Mouse (Mus musculus): Measurements from ENCODE around the gene Gm28230. TPM values are rescaled to one million over a fixed set of nuclear protein-coding genes. Genes with fewer than 3 reads are reported as not detected.

Gm28230 gene
- polyA plus RNA-seq, 1 experiment: not detected

- Histone ChIP-seq H3K4me3 (ENCODE audit: insufficient read depth, poor library complexity, severe bottlenecking) (no peak overlapping the region), H3K79me3 (ENCODE audit: low read depth) (no peaks in the 10 kb centered on the region), H3ac (ENCODE audit: control insufficient read depth, insufficient read length, low read depth) (no peak overlapping the region), H3K27me3 (ENCODE audit: control insufficient read depth, insufficient read depth, insufficient read length) (peaks cover 53% of the 10 kb centered on the region), H3K79me2 (ENCODE audit: control insufficient read depth, insufficient read depth) (no peaks in the 10 kb centered on the region), H3K36me3 (ENCODE audit: control insufficient read depth, insufficient read depth) (no peaks in the 10 kb centered on the region)
- TF ChIP-seq MYOG (IDR thresholded peaks at IDR 0.05; ENCODE audit: control insufficient read depth, extremely low read depth, insufficient read length) (no peak), MYOD1 (IDR thresholded peaks at IDR 0.05; ENCODE audit: control insufficient read depth, insufficient read length, low read depth) (no peak), CEBPB (IDR thresholded peaks at IDR 0.05; ENCODE audit: low read depth) (no peak), MAX (IDR thresholded peaks at IDR 0.05) (no peak), FOSL1 (IDR thresholded peaks at IDR 0.05; ENCODE audit: insufficient read depth, low read length, poor library complexity, severe bottlenecking) (no peak), USF1 (IDR thresholded peaks at IDR 0.05; ENCODE audit: low read depth) (no peak), CTCF (IDR thresholded peaks at IDR 0.05; ENCODE audit: control insufficient read depth, insufficient read depth, insufficient read length) (no peak)
Observed at GRCm38 (mm10) chr2:74680561-74681398, 45.7 kb upstream of the Gm28230 start.

- H3K79me3 ChIP-seq (ENCODE audit: low read depth): no peaks in the 10 kb centered on the region
- peaks cover 43% of the 10 kb centered on the region for H3K27me3 ChIP-seq (ENCODE audit: control insufficient read depth, insufficient read depth, insufficient read length)
- H3ac ChIP-seq (ENCODE audit: control insufficient read depth, insufficient read length, low read depth): no peak overlapping the region
- no peak for TF ChIP-seq CTCF (IDR thresholded peaks at IDR 0.05; ENCODE audit: control insufficient read depth, insufficient read depth, insufficient read length)
- TF ChIP-seq MYOG (IDR thresholded peaks at IDR 0.05; ENCODE audit: control insufficient read depth, extremely low read depth, insufficient read length): no peak
- TF ChIP-seq MAX (IDR thresholded peaks at IDR 0.05): no peak
- TF ChIP-seq MYOD1 (IDR thresholded peaks at IDR 0.05; ENCODE audit: control insufficient read depth, insufficient read length, low read depth): no peak
- no peaks in the 10 kb centered on the region for H3K79me2 ChIP-seq (ENCODE audit: control insufficient read depth, insufficient read depth)
- no peak overlapping the region for H3K4me3 ChIP-seq (ENCODE audit: insufficient read depth, poor library complexity, severe bottlenecking)
- H3K36me3 ChIP-seq (ENCODE audit: control insufficient read depth, insufficient read depth): no peaks in the 10 kb centered on the region
Observed at GRCm38 (mm10) chr2:74681594-74682531, 44.7 kb upstream of the Gm28230 start.

GRCm38 (mm10) chr2:74682796-74683195 is 43.7 kb upstream of the Gm28230 start:
- H3K27me3 ChIP-seq (ENCODE audit: control insufficient read depth, insufficient read depth, insufficient read length): peaks cover 51% of the 10 kb centered on the region

GRCm38 (mm10) chr2:74683471-74683951 is 43.0 kb upstream of the Gm28230 start:
- peaks cover 55% of the 10 kb centered on the region for H3K27me3 ChIP-seq (ENCODE audit: control insufficient read depth, insufficient read depth, insufficient read length)
- H3K79me2 ChIP-seq (ENCODE audit: control insufficient read depth, insufficient read depth): no peaks in the 10 kb centered on the region
- H3K79me3 ChIP-seq (ENCODE audit: low read depth): no peaks in the 10 kb centered on the region
- H3K36me3 ChIP-seq (ENCODE audit: control insufficient read depth, insufficient read depth): no peaks in the 10 kb centered on the region
- H3ac ChIP-seq (ENCODE audit: control insufficient read depth, insufficient read length, low read depth): no peak overlapping the region
- H3K4me3 ChIP-seq (ENCODE audit: insufficient read depth, poor library complexity, severe bottlenecking): no peak overlapping the region
- TF ChIP-seq MYOG (IDR thresholded peaks at IDR 0.05; ENCODE audit: control insufficient read depth, extremely low read depth, insufficient read length) (no peak), CEBPB (IDR thresholded peaks at IDR 0.05; ENCODE audit: low read depth) (no peak), MAX (IDR thresholded peaks at IDR 0.05) (no peak), FOSL1 (IDR thresholded peaks at IDR 0.05; ENCODE audit: insufficient read depth, low read length, poor library complexity, severe bottlenecking) (no peak), CTCF (IDR thresholded peaks at IDR 0.05; ENCODE audit: control insufficient read depth, insufficient read depth, insufficient read length) (no peak), MYOD1 (IDR thresholded peaks at IDR 0.05; ENCODE audit: control insufficient read depth, insufficient read length, low read depth) (no peak), USF1 (IDR thresholded peaks at IDR 0.05; ENCODE audit: low read depth) (no peak)

More at GRCm38 (mm10) chr2:74682796-74683195, 43.7 kb upstream of the Gm28230 start:
- no peaks in the 10 kb centered on the region for H3K79me2 ChIP-seq (ENCODE audit: control insufficient read depth, insufficient read depth)
- no peaks in the 10 kb centered on the region for H3K36me3 ChIP-seq (ENCODE audit: control insufficient read depth, insufficient read depth)
- H3ac ChIP-seq (ENCODE audit: control insufficient read depth, insufficient read length, low read depth): no peak overlapping the region
- H3K79me3 ChIP-seq (ENCODE audit: low read depth): no peaks in the 10 kb centered on the region
- no peak overlapping the region for H3K4me3 ChIP-seq (ENCODE audit: insufficient read depth, poor library complexity, severe bottlenecking)
- TF ChIP-seq FOSL1 (IDR thresholded peaks at IDR 0.05; ENCODE audit: insufficient read depth, low read length, poor library complexity, severe bottlenecking): no peak
- TF ChIP-seq MYOG (IDR thresholded peaks at IDR 0.05; ENCODE audit: control insufficient read depth, extremely low read depth, insufficient read length): no peak
- no peak for TF ChIP-seq CTCF (IDR thresholded peaks at IDR 0.05; ENCODE audit: control insufficient read depth, insufficient read depth, insufficient read length)
- no peak for TF ChIP-seq MAX (IDR thresholded peaks at IDR 0.05)
- TF ChIP-seq CEBPB (IDR thresholded peaks at IDR 0.05; ENCODE audit: low read depth): no peak
- TF ChIP-seq USF1 (IDR thresholded peaks at IDR 0.05; ENCODE audit: low read depth): no peak
- no peak for TF ChIP-seq MYOD1 (IDR thresholded peaks at IDR 0.05; ENCODE audit: control insufficient read depth, insufficient read length, low read depth)

GRCm38 (mm10) chr2:74684106-74684505 is 42.4 kb upstream of the Gm28230 start:
- Histone ChIP-seq H3ac (ENCODE audit: control insufficient read depth, insufficient read length, low read depth) (no peak overlapping the region), H3K36me3 (ENCODE audit: control insufficient read depth, insufficient read depth) (no peaks in the 10 kb centered on the region), H3K27me3 (ENCODE audit: control insufficient read depth, insufficient read depth, insufficient read length) (peaks cover 56% of the 10 kb centered on the region), H3K79me3 (ENCODE audit: low read depth) (no peaks in the 10 kb centered on the region), H3K79me2 (ENCODE audit: control insufficient read depth, insufficient read depth) (no peaks in the 10 kb centered on the region), H3K4me3 (ENCODE audit: insufficient read depth, poor library complexity, severe bottlenecking) (no peak overlapping the region)
- TF ChIP-seq MYOD1 (IDR thresholded peaks at IDR 0.05; ENCODE audit: control insufficient read depth, insufficient read length, low read depth) (no peak), USF1 (IDR thresholded peaks at IDR 0.05; ENCODE audit: low read depth) (no peak), CEBPB (IDR thresholded peaks at IDR 0.05; ENCODE audit: low read depth) (no peak), MAX (IDR thresholded peaks at IDR 0.05) (no peak), FOSL1 (IDR thresholded peaks at IDR 0.05; ENCODE audit: insufficient read depth, low read length, poor library complexity, severe bottlenecking) (no peak), CTCF (IDR thresholded peaks at IDR 0.05; ENCODE audit: control insufficient read depth, insufficient read depth, insufficient read length) (no peak), MYOG (IDR thresholded peaks at IDR 0.05; ENCODE audit: control insufficient read depth, extremely low read depth, insufficient read length) (no peak)
